Mouse (Mus musculus): ENCODE results near the gene Pdzrn4. TPM values are rescaled to one million over a fixed set of nuclear protein-coding genes. Genes with fewer than 3 reads are reported as not detected.

Pdzrn4 gene
- polyA plus RNA-seq, 1 experiment from 2014 or later, result 2.6 TPM

- no peaks in the 10 kb centered on the region for H3K4me1 ChIP-seq (replicated peaks; ENCODE audit: control insufficient read depth, insufficient read depth, low read length)
- 86% methylated on average over 13 of the region's 13 CpGs for WGBS
- no peaks in the 10 kb centered on the region for H3K9me3 ChIP-seq (ENCODE audit: control insufficient read depth, low read length)
- no peak overlapping the region for H3K4me2 ChIP-seq (ENCODE audit: low read length)
- H3K9ac ChIP-seq (ENCODE audit: low read length), result no peak overlapping the region
- no peaks in the 10 kb centered on the region for H3K36me3 ChIP-seq (ENCODE audit: control insufficient read depth, insufficient read depth, low read length)
- H3K4me3 ChIP-seq (ENCODE audit: low read depth, low read length), result no peak overlapping the region
- ATAC-seq (replicated peaks; ENCODE audit: low FRiP score, low TSS enrichment, low read depth) (no peak), DNase-seq (ENCODE audit: low spot score) (no peak)
- no peaks in the 10 kb centered on the region for H3K27me3 ChIP-seq (replicated peaks; ENCODE audit: control insufficient read depth, insufficient read depth, low read length)
- no peak overlapping the region for H3K27ac ChIP-seq (ENCODE audit: low read depth)
Measured at GRCm38 (mm10) chr15:92752578-92752977, 355.9 kb downstream of the Pdzrn4 start.

- no peaks in the 10 kb centered on the region for H3K27me3 ChIP-seq (replicated peaks; ENCODE audit: control insufficient read depth, insufficient read depth, low read length)
- DNase-seq (ENCODE audit: low spot score), result no peak
- no peak overlapping the region for H3K4me2 ChIP-seq (ENCODE audit: low read length)
- no peak overlapping the region for H3K27ac ChIP-seq (ENCODE audit: low read depth)
- H3K4me3 ChIP-seq (ENCODE audit: low read depth, low read length), result no peak overlapping the region
- H3K9ac ChIP-seq (ENCODE audit: low read length), result no peak overlapping the region
- H3K4me1 ChIP-seq (replicated peaks; ENCODE audit: control insufficient read depth, insufficient read depth, low read length), result no peaks in the 10 kb centered on the region
- H3K9me3 ChIP-seq (ENCODE audit: control insufficient read depth, low read length), result no peaks in the 10 kb centered on the region
- WGBS, result 76% methylated on average over 17 of the region's 17 CpGs
- no peaks in the 10 kb centered on the region for H3K36me3 ChIP-seq (ENCODE audit: control insufficient read depth, insufficient read depth, low read length)
- no peak for ATAC-seq (replicated peaks; ENCODE audit: low FRiP score, low TSS enrichment, low read depth)
Measured at GRCm38 (mm10) chr15:92757085-92757903, 360.6 kb downstream of the Pdzrn4 start.

GRCm38 (mm10) chr15:92759001-92759400, 362.3 kb downstream of the Pdzrn4 start:
- no peaks in the 10 kb centered on the region for H3K9me3 ChIP-seq (ENCODE audit: control insufficient read depth, low read length)
- no peaks in the 10 kb centered on the region for H3K27me3 ChIP-seq (replicated peaks; ENCODE audit: control insufficient read depth, insufficient read depth, low read length)
- H3K9ac ChIP-seq (ENCODE audit: low read length), result no peak overlapping the region
- no peak overlapping the region for H3K4me2 ChIP-seq (ENCODE audit: low read length)
- no peak overlapping the region for H3K4me3 ChIP-seq (ENCODE audit: low read depth, low read length)
- no peak for ATAC-seq (replicated peaks; ENCODE audit: low FRiP score, low TSS enrichment, low read depth)
- no peak overlapping the region for H3K27ac ChIP-seq (ENCODE audit: low read depth)
- no peaks in the 10 kb centered on the region for H3K36me3 ChIP-seq (ENCODE audit: control insufficient read depth, insufficient read depth, low read length)
- no peaks in the 10 kb centered on the region for H3K4me1 ChIP-seq (replicated peaks; ENCODE audit: control insufficient read depth, insufficient read depth, low read length)
- DNase-seq (ENCODE audit: low spot score), result no peak
- 74% methylated on average over 8 of the region's 8 CpGs for WGBS

- 77% methylated on average over 5 of the region's 5 CpGs for WGBS
- H3K4me2 ChIP-seq (ENCODE audit: low read length), result no peak overlapping the region
- no peaks in the 10 kb centered on the region for H3K36me3 ChIP-seq (ENCODE audit: control insufficient read depth, insufficient read depth, low read length)
- H3K4me3 ChIP-seq (ENCODE audit: low read depth, low read length), result no peak overlapping the region
- H3K9me3 ChIP-seq (ENCODE audit: control insufficient read depth, low read length), result no peaks in the 10 kb centered on the region
- H3K4me1 ChIP-seq (replicated peaks; ENCODE audit: control insufficient read depth, insufficient read depth, low read length), result no peaks in the 10 kb centered on the region
- DNase-seq (ENCODE audit: low spot score) (no peak), ATAC-seq (replicated peaks; ENCODE audit: low FRiP score, low TSS enrichment, low read depth) (no peak)
- H3K27ac ChIP-seq (ENCODE audit: low read depth), result no peak overlapping the region
- H3K27me3 ChIP-seq (replicated peaks; ENCODE audit: control insufficient read depth, insufficient read depth, low read length), result no peaks in the 10 kb centered on the region
- H3K9ac ChIP-seq (ENCODE audit: low read length), result no peak overlapping the region
Measured at GRCm38 (mm10) chr15:92763303-92763702, 366.6 kb downstream of the Pdzrn4 start.

GRCm38 (mm10) chr15:92769535-92769934, 372.9 kb downstream of the Pdzrn4 start:
- Histone ChIP-seq H3K9me3 (ENCODE audit: control insufficient read depth, low read length) (no peaks in the 10 kb centered on the region), H3K36me3 (ENCODE audit: control insufficient read depth, insufficient read depth, low read length) (no peaks in the 10 kb centered on the region), H3K4me1 (replicated peaks; ENCODE audit: control insufficient read depth, insufficient read depth, low read length) (no peaks in the 10 kb centered on the region), H3K27me3 (replicated peaks; ENCODE audit: control insufficient read depth, insufficient read depth, low read length) (no peaks in the 10 kb centered on the region), H3K9ac (ENCODE audit: low read length) (no peak overlapping the region), H3K4me3 (ENCODE audit: low read depth, low read length) (no peak overlapping the region), H3K4me2 (ENCODE audit: low read length) (no peak overlapping the region), H3K27ac (ENCODE audit: low read depth) (no peak overlapping the region)
- WGBS, result 86% methylated on average over 15 of the region's 15 CpGs
- DNase-seq (ENCODE audit: low spot score) (no peak), ATAC-seq (replicated peaks; ENCODE audit: low FRiP score, low TSS enrichment, low read depth) (no peak)

GRCm38 (mm10) chr15:92788036-92788435, 391.4 kb downstream of the Pdzrn4 start:
- no peaks in the 10 kb centered on the region for H3K36me3 ChIP-seq (ENCODE audit: control insufficient read depth, insufficient read depth, low read length)
- no peaks in the 10 kb centered on the region for H3K27me3 ChIP-seq (replicated peaks; ENCODE audit: control insufficient read depth, insufficient read depth, low read length)
- no peaks in the 10 kb centered on the region for H3K4me1 ChIP-seq (replicated peaks; ENCODE audit: control insufficient read depth, insufficient read depth, low read length)
- no peak overlapping the region for H3K4me3 ChIP-seq (ENCODE audit: low read depth, low read length)
- WGBS, result 82% methylated on average over 14 of the region's 14 CpGs
- H3K9ac ChIP-seq (ENCODE audit: low read length), result no peak overlapping the region
- no peak overlapping the region for H3K4me2 ChIP-seq (ENCODE audit: low read length)
- H3K27ac ChIP-seq (ENCODE audit: low read depth), result no peak overlapping the region
- DNase-seq (ENCODE audit: low spot score), result no peak
- no peak for ATAC-seq (replicated peaks; ENCODE audit: low FRiP score, low TSS enrichment, low read depth)
- no peaks in the 10 kb centered on the region for H3K9me3 ChIP-seq (ENCODE audit: control insufficient read depth, low read length)

GRCm38 (mm10) chr15:92794275-92794674, 397.6 kb downstream of the Pdzrn4 start:
- Histone ChIP-seq H3K4me2 (ENCODE audit: low read length) (no peak overlapping the region), H3K4me3 (ENCODE audit: low read depth, low read length) (no peak overlapping the region), H3K27me3 (replicated peaks; ENCODE audit: control insufficient read depth, insufficient read depth, low read length) (no peaks in the 10 kb centered on the region), H3K27ac (ENCODE audit: low read depth) (no peak overlapping the region), H3K4me1 (replicated peaks; ENCODE audit: control insufficient read depth, insufficient read depth, low read length) (no peaks in the 10 kb centered on the region), H3K9ac (ENCODE audit: low read length) (no peak overlapping the region), H3K36me3 (ENCODE audit: control insufficient read depth, insufficient read depth, low read length) (no peaks in the 10 kb centered on the region), H3K9me3 (ENCODE audit: control insufficient read depth, low read length) (no peaks in the 10 kb centered on the region)
- WGBS, result 91% methylated on average over 3 of the region's 3 CpGs
- no peak for DNase-seq (ENCODE audit: low spot score)
- no peak for ATAC-seq (replicated peaks; ENCODE audit: low FRiP score, low TSS enrichment, low read depth)

GRCm38 (mm10) chr15:92805934-92806333, 409.3 kb downstream of the Pdzrn4 start:
- no peaks in the 10 kb centered on the region for H3K36me3 ChIP-seq (ENCODE audit: control insufficient read depth, insufficient read depth, low read length)
- 69% methylated on average over 3 of the region's 3 CpGs for WGBS
- H3K4me1 ChIP-seq (replicated peaks; ENCODE audit: control insufficient read depth, insufficient read depth, low read length), result no peaks in the 10 kb centered on the region
- no peaks in the 10 kb centered on the region for H3K9me3 ChIP-seq (ENCODE audit: control insufficient read depth, low read length)
- H3K4me2 ChIP-seq (ENCODE audit: low read length), result no peak overlapping the region
- no peaks in the 10 kb centered on the region for H3K27me3 ChIP-seq (replicated peaks; ENCODE audit: control insufficient read depth, insufficient read depth, low read length)
- ATAC-seq (replicated peaks; ENCODE audit: low FRiP score, low TSS enrichment, low read depth), result no peak
- DNase-seq (ENCODE audit: low spot score), result no peak
- H3K4me3 ChIP-seq (ENCODE audit: low read depth, low read length), result no peak overlapping the region
- no peak overlapping the region for H3K9ac ChIP-seq (ENCODE audit: low read length)
- no peak overlapping the region for H3K27ac ChIP-seq (ENCODE audit: low read depth)

GRCm38 (mm10) chr15:92806352-92806751, 409.7 kb downstream of the Pdzrn4 start:
- no peak overlapping the region for H3K4me3 ChIP-seq (ENCODE audit: low read depth, low read length)
- no peaks in the 10 kb centered on the region for H3K9me3 ChIP-seq (ENCODE audit: control insufficient read depth, low read length)
- no peak overlapping the region for H3K27ac ChIP-seq (ENCODE audit: low read depth)
- no peaks in the 10 kb centered on the region for H3K4me1 ChIP-seq (replicated peaks; ENCODE audit: control insufficient read depth, insufficient read depth, low read length)
- no peaks in the 10 kb centered on the region for H3K27me3 ChIP-seq (replicated peaks; ENCODE audit: control insufficient read depth, insufficient read depth, low read length)
- DNase-seq (ENCODE audit: low spot score), result no peak
- 85% methylated on average over 1 of the region's 1 CpGs for WGBS
- H3K36me3 ChIP-seq (ENCODE audit: control insufficient read depth, insufficient read depth, low read length), result no peaks in the 10 kb centered on the region
- no peak overlapping the region for H3K9ac ChIP-seq (ENCODE audit: low read length)
- no peak for ATAC-seq (replicated peaks; ENCODE audit: low FRiP score, low TSS enrichment, low read depth)
- no peak overlapping the region for H3K4me2 ChIP-seq (ENCODE audit: low read length)
